Comparison of ENCODE assay signal across 8 mouse cellular contexts in the genomic region with DNA sequence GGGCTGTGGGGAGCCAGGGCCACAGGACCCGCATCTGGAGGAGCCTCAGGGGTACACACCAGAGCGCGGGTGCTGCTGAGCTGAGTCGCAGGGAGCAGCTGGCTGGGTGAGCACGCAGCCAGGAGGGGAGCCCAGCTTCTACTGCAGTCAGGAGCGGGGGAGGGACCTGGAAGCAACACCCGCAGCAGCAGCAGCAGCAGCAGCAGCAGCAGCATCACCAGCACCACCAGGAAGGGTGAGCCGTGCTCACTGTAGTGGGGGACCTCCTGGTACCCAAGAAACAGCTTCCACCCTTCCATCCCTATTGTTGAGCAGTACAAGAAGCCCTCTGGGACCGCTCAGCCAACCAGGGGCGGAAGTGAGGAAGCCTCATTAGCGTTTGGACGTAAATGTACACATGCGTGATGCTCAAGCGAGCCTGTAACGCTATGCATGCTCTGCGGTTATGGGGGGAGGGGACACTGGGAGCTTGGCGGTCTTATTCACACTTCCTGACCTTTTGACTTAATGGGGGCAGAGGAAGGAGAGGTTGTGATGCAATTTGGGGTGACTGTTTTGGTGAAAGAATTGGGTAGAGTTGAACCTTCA. TPM values are rescaled to one million over a fixed set of nuclear protein-coding genes. Genes with fewer than 3 reads are reported as not detected.
DNase-seq lines count a peak whose midpoint lies in the region; ATAC-seq lines count a peak whose summit lies in the region.

No protein-coding gene starts in this region.

- peaks cover 3% of the 10 kb centered on the region; the same call in 1 of the 2 replicates for H3K4me1 ChIP-seq in limb, embryonic 11.5 days (ENCODE audit: control insufficient read depth, insufficient read depth, low read length)
- H3K4me1 ChIP-seq in midbrain, embryonic 11.5 days (ENCODE audit: control insufficient read depth, insufficient read depth, low read length), result peaks cover 10% of the 10 kb centered on the region; the same call in 1 of the 2 replicates

- no peaks in the 10 kb centered on the region for H3K36me3 ChIP-seq in limb, embryonic 11.5 days (ENCODE audit: control insufficient read depth, insufficient read depth, low read length)
- no peaks in the 10 kb centered on the region for H3K36me3 ChIP-seq in midbrain, embryonic 11.5 days (ENCODE audit: control insufficient read depth, insufficient read depth, low read length)

- DNase-seq in cerebellum, adult 18-20 months, result peak; percentile 12 to 22
- DNase-seq in cerebellum, adult 11 months, result no peak
- peak; percentile 74 for DNase-seq in embryo, embryonic 10 days (ENCODE audit: low spot score)
- peak; percentile 28 for DNase-seq in gastrocnemius, postnatal 25 days
- peak; percentile 75 for DNase-seq in limb, embryonic 11.5 days (ENCODE audit: low spot score)
- peak; percentile 95 for DNase-seq in midbrain, embryonic 11.5 days (ENCODE audit: low spot score, missing footprints)
- peak; percentile 76 for DNase-seq in right cerebral cortex, postnatal 25 days

- no peaks in the 10 kb centered on the region for H3K9me3 ChIP-seq in limb, embryonic 11.5 days (ENCODE audit: control insufficient read depth, low read length)
- no peaks in the 10 kb centered on the region for H3K9me3 ChIP-seq in midbrain, embryonic 11.5 days (ENCODE audit: control insufficient read depth, low read length)

- H3K4me2 ChIP-seq in limb, embryonic 11.5 days (ENCODE audit: low read depth, severe bottlenecking), result peak overlapping the region; percentile 61
- H3K4me2 ChIP-seq in midbrain, embryonic 11.5 days, result peak overlapping the region; percentile 62

- no peaks in the 10 kb centered on the region for H3K27me3 ChIP-seq in limb, embryonic 11.5 days (ENCODE audit: control insufficient read depth, insufficient read depth, low read length)
- no peaks in the 10 kb centered on the region for H3K27me3 ChIP-seq in midbrain, embryonic 11.5 days (ENCODE audit: control insufficient read depth, insufficient read depth, low read length)

- peak; percentile 92 for ATAC-seq in inflammation-experienced regulatory T-cells, adult 6 months
- ATAC-seq in limb, embryonic 11.5 days (ENCODE audit: insufficient number of reproducible peaks, low FRiP score, low TSS enrichment, low read depth), result peak; percentile 89
- ATAC-seq in midbrain, embryonic 11.5 days (ENCODE audit: low FRiP score), result peak; percentile 96

- H3K27ac ChIP-seq in limb, embryonic 11.5 days (replicated peaks; ENCODE audit: low read depth, low read length), result peak overlapping the region; percentile 97
- H3K27ac ChIP-seq in midbrain, embryonic 11.5 days (ENCODE audit: low read depth, low read length), result peak overlapping the region; percentile 27

- peak overlapping the region; percentile 35 for H3K4me3 ChIP-seq in limb, embryonic 11.5 days (ENCODE audit: low read depth, low read length)
- H3K4me3 ChIP-seq in midbrain, embryonic 11.5 days (ENCODE audit: low read depth, low read length), result peak overlapping the region; percentile 37

- peak overlapping the region; percentile 77 for H3K9ac ChIP-seq in limb, embryonic 11.5 days (ENCODE audit: low read length)
- peak overlapping the region; percentile 87 for H3K9ac ChIP-seq in midbrain, embryonic 11.5 days (ENCODE audit: low read length)

- WGBS in limb, embryonic 11.5 days, result under 1% methylated on average over 17 of the region's 17 CpGs
- under 1% methylated on average over 17 of the region's 17 CpGs for WGBS in midbrain, embryonic 11.5 days

RNA-seq across cellular contexts. Expression of a gene that starts 17.2 kb away (rescaled TPM):
- total RNA-seq in gastrocnemius, postnatal 25 days (2021), result 1 to 10 TPM; 1.2 to 1.3 TPM
- 1 to 10 TPM; 1.5 to 1.8 (median 1.5) TPM for polyA plus RNA-seq in inflammation-experienced regulatory T-cells, adult 6 months (2017; shearing (Covaris generic))
- polyA plus RNA-seq in limb, embryonic 11.5 days (2014; fragmentation: Nextera tagmentation; extraction: Ambion mirVana), result 20.1 and 21.1 TPM in 2 replicates
- 14.3 and 14.4 TPM in 2 replicates for polyA plus RNA-seq in midbrain, embryonic 11.5 days (2014; fragmentation: Nextera tagmentation; extraction: Ambion mirVana)

RNA-seq across cellular contexts. Expression of a gene that starts 17.4 kb away (rescaled TPM):
- total RNA-seq in gastrocnemius, postnatal 25 days (2021), result 1 to 10 TPM; 3.1 to 4.7 TPM
- 10 to 100 TPM in 1 of 3 experiments, 1 to 10 TPM in 2; 2.3 to 10.3 (median 3.6) TPM for polyA plus RNA-seq in inflammation-experienced regulatory T-cells, adult 6 months (2017; shearing (Covaris generic))
- polyA plus RNA-seq in limb, embryonic 11.5 days (2014; fragmentation: Nextera tagmentation; extraction: Ambion mirVana), result 106 and 109 TPM in 2 replicates
- polyA plus RNA-seq in midbrain, embryonic 11.5 days (2014; fragmentation: Nextera tagmentation; extraction: Ambion mirVana), result 33.5 and 34.1 TPM in 2 replicates
